Mouse (Mus musculus) WW6 (cell line): ENCODE results near the gene Cactin.
A peak's percentile ranks its signal among the peaks of the same experiment; 100 is the strongest.

Source experiments
- DNase-seq: peaks from one replicate; pipeline ENCODE4 v3.0.0-alpha.2; 2013; ENCODE audit warnings: low read depth, low spot score

Cactin gene

GRCm38 (mm10) chr10:81297845-81298244, 23.1 kb upstream of the Cactin start:
- DNase-seq = no peak

GRCm38 (mm10) chr10:81298369-81299100, 22.4 kb upstream of the Cactin start:
- DNase-seq = no peak

- DNase-seq = no peak
Measured at GRCm38 (mm10) chr10:81299585-81300351, 21.1 kb upstream of the Cactin start.

GRCm38 (mm10) chr10:81300352-81300907, 20.5 kb upstream of the Cactin start:
- no peak for DNase-seq

GRCm38 (mm10) chr10:81301321-81301720, 19.6 kb upstream of the Cactin start:
- no peak for DNase-seq

- DNase-seq = no peak
Measured at GRCm38 (mm10) chr10:81302288-81302687, 18.6 kb upstream of the Cactin start.

- DNase-seq = no peak
Measured at GRCm38 (mm10) chr10:81302781-81303218, 18.1 kb upstream of the Cactin start.

GRCm38 (mm10) chr10:81303258-81303657, 17.6 kb upstream of the Cactin start:
- no peak for DNase-seq

GRCm38 (mm10) chr10:81303761-81304160, 17.1 kb upstream of the Cactin start:
- DNase-seq = no peak

- no peak for DNase-seq
Measured at GRCm38 (mm10) chr10:81304597-81305238, 16.2 kb upstream of the Cactin start.

GRCm38 (mm10) chr10:81305663-81306062, 15.2 kb upstream of the Cactin start:
- no peak for DNase-seq

- DNase-seq = no peak
Measured at GRCm38 (mm10) chr10:81306173-81306668, 14.7 kb upstream of the Cactin start.

GRCm38 (mm10) chr10:81306837-81307682, 13.8 kb upstream of the Cactin start:
- no peak for DNase-seq

- no peak for DNase-seq
Measured at GRCm38 (mm10) chr10:81309571-81309970, 11.3 kb upstream of the Cactin start.

GRCm38 (mm10) chr10:81313581-81313980, 7.3 kb upstream of the Cactin start:
- no peak for DNase-seq

- no peak for DNase-seq
Measured at GRCm38 (mm10) chr10:81314201-81314600, 6.7 kb upstream of the Cactin start.

- DNase-seq = no peak
Measured at GRCm38 (mm10) chr10:81315587-81315986, 5.3 kb upstream of the Cactin start.

- DNase-seq = no peak
Measured at GRCm38 (mm10) chr10:81316338-81317060, 4.4 kb upstream of the Cactin start.

GRCm38 (mm10) chr10:81317273-81317672, 3.6 kb upstream of the Cactin start:
- peak; percentile 53 for DNase-seq

- DNase-seq = no peak
Measured at GRCm38 (mm10) chr10:81318589-81319329, 2.1 kb upstream of the Cactin start.
